Mouse (Mus musculus): Measurements from ENCODE around the gene Krtap5-2.

- TF ChIP-seq EP300 (IDR thresholded peaks at IDR 0.05; ENCODE audit: insufficient read depth, low read depth, low read length) (no peak), POLR2A (IDR thresholded peaks at IDR 0.05; ENCODE audit: insufficient read depth, low read length) (no peak), CTCF (IDR thresholded peaks at IDR 0.05; ENCODE audit: low read depth, low read length) (no peak)
Measured at GRCm38 (mm10) chr7:142205488-142205887, 29.7 kb upstream of the Krtap5-2 start.
